ENCODE assay signal across 8 mouse cellular contexts in genomic region chr8:110718969-110719670, GRCm38 (mm10). TPM values are rescaled to one million over a fixed set of nuclear protein-coding genes. Genes with fewer than 3 reads are reported as not detected.
A peak's percentile ranks its signal among the peaks of the same experiment; 100 is the strongest.
DNase-seq lines count a peak whose midpoint lies in the region; ATAC-seq and TF ChIP-seq lines count a peak whose summit lies in the region.

No protein-coding gene starts in this region.

- peak overlapping the region; percentile 5 for H3K9ac ChIP-seq in heart, embryonic 16.5 days (ENCODE audit: low read length)

- H3K9me3 ChIP-seq in heart, embryonic 16.5 days (replicated peaks; ENCODE audit: control insufficient read depth, low read length), result no peaks in the 10 kb centered on the region

- WGBS in cerebellum, adult 2 months, result 22% methylated on average over 12 of the region's 12 CpGs
- 50% methylated on average over 12 of the region's 12 CpGs for WGBS in heart, embryonic 16.5 days

- no peak overlapping the region for H3K4me2 ChIP-seq in heart, embryonic 16.5 days (ENCODE audit: low read depth, low read length)

- TF ChIP-seq POLR2A in cerebellum, adult 2 months (IDR thresholded peaks at IDR 0.05; ENCODE audit: borderline replicate concordance, insufficient read depth, low read length), result no peak

- no peak for ATAC-seq in heart, embryonic 16.5 days (replicated peaks; ENCODE audit: extremely low read depth, insufficient read depth, low FRiP score)
- 0 out of 2 replicates have a peak, but pooled peaks have one; percentile 14 for ATAC-seq in megakaryocyte-erythroid progenitor cell, adult 5-6 weeks (replicated peaks; ENCODE audit: low FRiP score, low TSS enrichment, poor library complexity, severe bottlenecking)

- H3K27me3 ChIP-seq in cerebellum, adult 2 months (ENCODE audit: control insufficient read depth, insufficient read depth, low read length), result no peaks in the 10 kb centered on the region
- H3K27me3 ChIP-seq in heart, embryonic 16.5 days (ENCODE audit: control insufficient read depth, insufficient read depth, low read length), result no peaks in the 10 kb centered on the region

- H3K4me1 ChIP-seq in cerebellum, adult 2 months (ENCODE audit: control insufficient read depth, insufficient read depth, low read length), result peaks cover 66% of the 10 kb centered on the region
- peaks cover 70% of the 10 kb centered on the region for H3K4me1 ChIP-seq in heart, embryonic 16.5 days (ENCODE audit: control insufficient read depth, insufficient read depth, low read length)

- H3K27ac ChIP-seq in cerebellum, adult 2 months (ENCODE audit: insufficient read depth, low read length), result peak overlapping the region; percentile 84
- peak overlapping the region; percentile 83 for H3K27ac ChIP-seq in heart, embryonic 16.5 days (ENCODE audit: low read length)

- no peak for TF ChIP-seq CTCF in cerebellum, adult 2 months (IDR thresholded peaks at IDR 0.05; ENCODE audit: borderline replicate concordance, insufficient read depth, low read depth, low read length)

- no peak overlapping the region for H3K4me3 ChIP-seq in cerebellum, adult 2 months (replicated peaks; ENCODE audit: insufficient read depth, low read depth, low read length)
- no peak overlapping the region for H3K4me3 ChIP-seq in heart, embryonic 16.5 days (ENCODE audit: low read length)

- H3K36me3 ChIP-seq in heart, embryonic 16.5 days (ENCODE audit: control insufficient read depth, insufficient read depth), result no peaks in the 10 kb centered on the region

- peak; percentile 56 to 59 for DNase-seq in cerebellum, adult 2 months
- no peak for DNase-seq in cerebellum, postnatal 36 days
- DNase-seq in thymus, postnatal 14 days, result peak; percentile 37
- no peak for DNase-seq in thymus, adult 18-20 months
- peak; percentile 88 for DNase-seq in kidney, postnatal 10 days
- no peak for DNase-seq in frontal cortex, postnatal 36 days (ENCODE audit: low spot score in 2 of 2)

RNA-seq across cellular contexts. Expression of gene Mtss1l, which starts 2.2 kb away (rescaled TPM):
- 257 and 288 TPM in 2 replicates for polyA plus RNA-seq in cerebellum, adult 2 months (2012; rRNA removed)
- 4.5 and 6.6 TPM in 2 replicates for polyA plus RNA-seq in heart, embryonic 16.5 days (2015; fragmentation: Nextera tagmentation; extraction: Ambion mirVana)
- 0.54 TPM in 1 of 2 replicates, not detected in the other for total RNA-seq in megakaryocyte-erythroid progenitor cell, adult 5-6 weeks (2014; fragmentation: Nextera tagmentation)
- total RNA-seq in megakaryocyte-erythroid progenitor cell, adult 5-6 weeks (2017), result 0.52 and 0.53 TPM in 2 replicates

Comparison
In these comparisons a context has a peak if more than half of its experiments do, and no peak if none do; other contexts are left out.
1. DNase-seq: peak in cerebellum, adult 2 months (2 of 2), thymus, postnatal 14 days (single experiment) and kidney, postnatal 10 days (single experiment); none in cerebellum, postnatal 36 days (0 of 2), thymus, adult 18-20 months (0 of 2) and frontal cortex, postnatal 36 days (0 of 2).
2. RNA of gene Mtss1l, which starts 2.2 kb away (polyA plus RNA-seq): 257 to 288 TPM in cerebellum, adult 2 months; 4.5 to 6.6 TPM in heart, embryonic 16.5 days; every median in the first group is over 10 times any median in the second.